In genomic region chr9:61166115-61166514, GRCm38 (mm10) we compare ENCODE assay signal across 20 mouse cellular contexts.
DNase-seq lines count a peak whose midpoint lies in the region; ATAC-seq and TF ChIP-seq lines count a peak whose summit lies in the region.
"Had no signal": no experiment of that assay in that cellular context is flagged by ENCODE, and none has a peak within 500 bp of the region (broad histone marks: within the 10 kb centered on the region; RNA-seq: fewer than 3 reads in every experiment).

No protein-coding gene starts in this region.

- TF ChIP-seq CTCF in stomach, postnatal 0 days (IDR thresholded peaks at IDR 0.05; ENCODE audit: low read depth), result no peak

- no peaks in the 10 kb centered on the region for H3K36me3 ChIP-seq in kidney, embryonic 15.5 days
- no peaks in the 10 kb centered on the region for H3K36me3 ChIP-seq in lung, embryonic 16.5 days (ENCODE audit: control insufficient read depth, insufficient read depth, low read length)
- H3K36me3 ChIP-seq in stomach, postnatal 0 days (ENCODE audit: control insufficient read depth, insufficient read depth, low read length), result no peaks in the 10 kb centered on the region
- H3K36me3 ChIP-seq: embryonic facial prominence, embryonic 12.5 days; forebrain, embryonic 15.5 days; G1E; heart, embryonic 10.5 days; hindbrain, embryonic 13.5 days had no signal

- no peak overlapping the region for H3K4me3 ChIP-seq in kidney, embryonic 15.5 days (replicated peaks)
- no peak overlapping the region for H3K4me3 ChIP-seq in lung, embryonic 16.5 days (ENCODE audit: low read length)
- no peak overlapping the region for H3K4me3 ChIP-seq in stomach, postnatal 0 days (ENCODE audit: low read depth, low read length)
- H3K4me3 ChIP-seq: embryonic facial prominence, embryonic 12.5 days; forebrain, embryonic 15.5 days; heart, embryonic 10.5 days; hindbrain, embryonic 13.5 days had no signal

- no peaks in the 10 kb centered on the region for H3K9me3 ChIP-seq in kidney, embryonic 15.5 days (replicated peaks)
- H3K9me3 ChIP-seq in lung, embryonic 16.5 days (ENCODE audit: control insufficient read depth, low read length), result no peaks in the 10 kb centered on the region
- H3K9me3 ChIP-seq in stomach, postnatal 0 days (ENCODE audit: control insufficient read depth, low read length), result no peaks in the 10 kb centered on the region
- H3K9me3 ChIP-seq: embryonic facial prominence, embryonic 12.5 days; forebrain, embryonic 15.5 days; G1E; heart, embryonic 10.5 days; hindbrain, embryonic 13.5 days had no signal

- 92% methylated on average over 2 of the region's 2 CpGs for WGBS in kidney, embryonic 15.5 days
- 57% methylated on average over 2 of the region's 2 CpGs for WGBS in lung, embryonic 16.5 days
- WGBS in stomach, postnatal 0 days, result 55% methylated on average over 2 of the region's 2 CpGs

- TF ChIP-seq EP300 in stomach, postnatal 0 days (optimal IDR thresholded peaks at IDR 0.05), result no peak

- H3K27me3 ChIP-seq in kidney, embryonic 15.5 days, result peaks cover 17% of the 10 kb centered on the region; the same call in 1 of the 2 replicates
- H3K27me3 ChIP-seq in lung, embryonic 16.5 days (ENCODE audit: control insufficient read depth, insufficient read depth, low read depth, low read length), result 0 out of 2 replicates have a peak, but pooled peaks cover 3% of the 10 kb centered on the region
- no peaks in the 10 kb centered on the region for H3K27me3 ChIP-seq in stomach, postnatal 0 days (ENCODE audit: control insufficient read depth, insufficient read depth, low read length)
- H3K27me3 ChIP-seq: forebrain, embryonic 15.5 days had no signal

- peak overlapping the region; percentile 79 for H3K27ac ChIP-seq in kidney, embryonic 15.5 days
- peak overlapping the region; percentile 57 for H3K27ac ChIP-seq in lung, embryonic 16.5 days (ENCODE audit: low read length)
- peak overlapping the region; percentile 85 for H3K27ac ChIP-seq in stomach, postnatal 0 days (replicated peaks)
- H3K27ac ChIP-seq: forebrain, embryonic 15.5 days; heart, embryonic 10.5 days; hindbrain, embryonic 13.5 days had no signal

- H3K4me1 ChIP-seq in kidney, embryonic 15.5 days, result peaks cover 53% of the 10 kb centered on the region
- peaks cover 43% of the 10 kb centered on the region for H3K4me1 ChIP-seq in lung, embryonic 16.5 days (replicated peaks; ENCODE audit: control insufficient read depth, insufficient read depth, low read length)
- H3K4me1 ChIP-seq in stomach, postnatal 0 days (replicated peaks; ENCODE audit: control insufficient read depth, insufficient read depth), result peaks cover 4% of the 10 kb centered on the region; the same call in 1 of the 2 replicates

- no peak overlapping the region for H3K9ac ChIP-seq in kidney, embryonic 15.5 days
- no peak overlapping the region for H3K9ac ChIP-seq in lung, embryonic 16.5 days (ENCODE audit: low read length)
- no peak overlapping the region for H3K9ac ChIP-seq in stomach, postnatal 0 days (ENCODE audit: low read length)
- H3K9ac ChIP-seq: embryonic facial prominence, embryonic 12.5 days; forebrain, embryonic 15.5 days; hindbrain, embryonic 13.5 days had no signal

- H3K4me2 ChIP-seq in kidney, embryonic 15.5 days, result no peak overlapping the region
- H3K4me2 ChIP-seq in lung, embryonic 16.5 days (ENCODE audit: low read depth, low read length), result no peak overlapping the region
- H3K4me2 ChIP-seq in stomach, postnatal 0 days (replicated peaks; ENCODE audit: low read depth), result no peak overlapping the region
- H3K4me2 ChIP-seq: embryonic facial prominence, embryonic 12.5 days; forebrain, embryonic 15.5 days; hindbrain, embryonic 13.5 days had no signal

- no peak for ATAC-seq in kidney, embryonic 15.5 days (replicated peaks; ENCODE audit: low FRiP score)
- no peak for ATAC-seq in lung, embryonic 16.5 days (ENCODE audit: low read depth)
- no peak for ATAC-seq in stomach, postnatal 0 days (ENCODE audit: low FRiP score, low TSS enrichment)
- ATAC-seq: CD4-positive, CD25-positive, alpha-beta regulatory T cell, adult 4 months; forebrain, embryonic 15.5 days had no signal

- DNase-seq in adrenal gland, adult (ENCODE audit: inconsistent age in 2 of 2, low spot score in 1 of 2), result peak; percentile 44 to 80
- no peak for DNase-seq in adrenal gland, postnatal 4 days (ENCODE audit: low spot score in 2 of 2)
- DNase-seq in kidney, postnatal 14 days, result no peak
- DNase-seq in lung, adult 18-20 months, result no peak
- no peak for DNase-seq in stomach, postnatal 0 days (ENCODE audit: low spot score)
- DNase-seq in urinary bladder, adult 2 months (ENCODE audit: low spot score), result no peak
- DNase-seq: adrenal gland, postnatal 25 days; B cell, adult 2 months; cerebellum, adult 2 months; cerebellum, postnatal 25 days; gastrocnemius, postnatal 36 days; heart, postnatal 14 days had no signal

Comparison
In these comparisons a context has a peak if more than half of its experiments do, and no peak if none do; other contexts are left out.
1. DNase-seq: peak in adrenal gland, adult (2 of 2); none in adrenal gland, postnatal 4 days (0 of 2), kidney, postnatal 14 days (single experiment), lung, adult 18-20 months (0 of 2), stomach, postnatal 0 days (single experiment) and urinary bladder, adult 2 months (single experiment).
2. Peak in every context shown above with its lines, with median percentiles within 50 percentile points of each other: H3K27ac ChIP-seq.